Mouse (Mus musculus): ENCODE data around the gene Hs3st1. TPM values are rescaled to one million over a fixed set of nuclear protein-coding genes. Genes with fewer than 3 reads are reported as not detected.
A peak's percentile ranks its signal among the peaks of the same experiment; 100 is the strongest.

Hs3st1 gene
- polyA plus RNA-seq, 1 experiment from 2014 or later: 8.8 TPM

GRCm38 (mm10) chr5:39644827-39645380 is 110.4 kb downstream of the Hs3st1 start:
- Histone ChIP-seq H3K36me3 (ENCODE audit: control insufficient read depth, insufficient read depth, low read length) (no peaks in the 10 kb centered on the region), H3K27me3 (ENCODE audit: control insufficient read depth, insufficient read depth, low read length) (no peaks in the 10 kb centered on the region), H3K4me2 (replicated peaks; ENCODE audit: low read depth) (peak overlapping the region; percentile 90), H3K4me1 (replicated peaks; ENCODE audit: control insufficient read depth, insufficient read depth) (0 out of 2 replicates have a peak, but pooled peaks cover 3% of the 10 kb centered on the region), H3K27ac (replicated peaks) (peak overlapping the region; percentile 49; the same call in 1 of the 2 replicates), H3K9me3 (ENCODE audit: control insufficient read depth, low read length) (no peaks in the 10 kb centered on the region), H3K4me3 (ENCODE audit: low read depth, low read length) (peak overlapping the region; percentile 69), H3K9ac (ENCODE audit: low read length) (peak overlapping the region; percentile 51)
- peak; percentile 33 for DNase-seq (ENCODE audit: low spot score)
- WGBS: under 1% methylated on average over 28 of the region's 28 CpGs
- TF ChIP-seq CTCF (IDR thresholded peaks at IDR 0.05; ENCODE audit: low read depth) (no peak), EP300 (optimal IDR thresholded peaks at IDR 0.05) (no peak)
- ATAC-seq (ENCODE audit: low FRiP score, low TSS enrichment): peak; percentile 53

GRCm38 (mm10) chr5:39643924-39644826 is 111.1 kb downstream of the Hs3st1 start:
- Histone ChIP-seq H3K4me2 (replicated peaks; ENCODE audit: low read depth) (peak overlapping the region; percentile 90), H3K9ac (ENCODE audit: low read length) (peak overlapping the region; percentile 56), H3K27me3 (ENCODE audit: control insufficient read depth, insufficient read depth, low read length) (no peaks in the 10 kb centered on the region), H3K4me1 (replicated peaks; ENCODE audit: control insufficient read depth, insufficient read depth) (0 out of 2 replicates have a peak, but pooled peaks cover 3% of the 10 kb centered on the region), H3K9me3 (ENCODE audit: control insufficient read depth, low read length) (no peaks in the 10 kb centered on the region), H3K4me3 (ENCODE audit: low read depth, low read length) (peak overlapping the region; percentile 69), H3K36me3 (ENCODE audit: control insufficient read depth, insufficient read depth, low read length) (no peaks in the 10 kb centered on the region), H3K27ac (replicated peaks) (peak overlapping the region; percentile 56; the same call in 1 of the 2 replicates)
- WGBS: under 1% methylated on average over 56 of the region's 56 CpGs
- DNase-seq (ENCODE audit: low spot score): peak; percentile 94
- ATAC-seq (ENCODE audit: low FRiP score, low TSS enrichment): peak; percentile 97
- TF ChIP-seq CTCF (IDR thresholded peaks at IDR 0.05; ENCODE audit: low read depth): peak; percentile 86
- TF ChIP-seq EP300 (optimal IDR thresholded peaks at IDR 0.05): no peak

GRCm38 (mm10) chr5:39643260-39643923 is 111.9 kb downstream of the Hs3st1 start:
- H3K9ac ChIP-seq (ENCODE audit: low read length): peak overlapping the region; percentile 38
- ATAC-seq (ENCODE audit: low FRiP score, low TSS enrichment): no peak
- peak overlapping the region; percentile 69 for H3K4me3 ChIP-seq (ENCODE audit: low read depth, low read length)
- H3K4me1 ChIP-seq (replicated peaks; ENCODE audit: control insufficient read depth, insufficient read depth): 0 out of 2 replicates have a peak, but pooled peaks cover 3% of the 10 kb centered on the region
- no peaks in the 10 kb centered on the region for H3K36me3 ChIP-seq (ENCODE audit: control insufficient read depth, insufficient read depth, low read length)
- TF ChIP-seq EP300 (optimal IDR thresholded peaks at IDR 0.05): no peak
- no peak for TF ChIP-seq CTCF (IDR thresholded peaks at IDR 0.05; ENCODE audit: low read depth)
- peak; percentile 25 for DNase-seq (ENCODE audit: low spot score)
- H3K27ac ChIP-seq (replicated peaks): no peak overlapping the region
- H3K27me3 ChIP-seq (ENCODE audit: control insufficient read depth, insufficient read depth, low read length): no peaks in the 10 kb centered on the region
- peak overlapping the region; percentile 90 for H3K4me2 ChIP-seq (replicated peaks; ENCODE audit: low read depth)
- WGBS: 5% methylated on average over 22 of the region's 22 CpGs
- H3K9me3 ChIP-seq (ENCODE audit: control insufficient read depth, low read length): no peaks in the 10 kb centered on the region

GRCm38 (mm10) chr5:39642222-39642770 is 113.0 kb downstream of the Hs3st1 start:
- H3K4me3 ChIP-seq (ENCODE audit: low read depth, low read length): peak overlapping the region; percentile 69; the same call in 1 of the 2 replicates

GRCm38 (mm10) chr5:39639438-39640177 is 115.7 kb downstream of the Hs3st1 start:
- TF ChIP-seq CTCF (IDR thresholded peaks at IDR 0.05; ENCODE audit: low read depth) (peak; percentile 86), EP300 (optimal IDR thresholded peaks at IDR 0.05) (no peak)
- no peak overlapping the region for H3K27ac ChIP-seq (replicated peaks)
- 29% methylated on average over 10 of the region's 10 CpGs for WGBS
- no peak overlapping the region for H3K4me3 ChIP-seq (ENCODE audit: low read depth, low read length)
- H3K36me3 ChIP-seq (ENCODE audit: control insufficient read depth, insufficient read depth, low read length): no peaks in the 10 kb centered on the region
- H3K9ac ChIP-seq (ENCODE audit: low read length): no peak overlapping the region
- H3K27me3 ChIP-seq (ENCODE audit: control insufficient read depth, insufficient read depth, low read length): no peaks in the 10 kb centered on the region
- no peaks in the 10 kb centered on the region for H3K4me1 ChIP-seq (replicated peaks; ENCODE audit: control insufficient read depth, insufficient read depth)
- H3K4me2 ChIP-seq (replicated peaks; ENCODE audit: low read depth): no peak overlapping the region
- H3K9me3 ChIP-seq (ENCODE audit: control insufficient read depth, low read length): no peaks in the 10 kb centered on the region
- ATAC-seq (ENCODE audit: low FRiP score, low TSS enrichment) (no peak), DNase-seq (ENCODE audit: low spot score) (peak; percentile 74)

More at GRCm38 (mm10) chr5:39642222-39642770, 113.0 kb downstream of the Hs3st1 start:
- Histone ChIP-seq H3K9me3 (ENCODE audit: control insufficient read depth, low read length) (no peaks in the 10 kb centered on the region), H3K27ac (replicated peaks) (no peak overlapping the region), H3K27me3 (ENCODE audit: control insufficient read depth, insufficient read depth, low read length) (no peaks in the 10 kb centered on the region), H3K4me1 (replicated peaks; ENCODE audit: control insufficient read depth, insufficient read depth) (0 out of 2 replicates have a peak, but pooled peaks cover 3% of the 10 kb centered on the region), H3K9ac (ENCODE audit: low read length) (no peak overlapping the region), H3K36me3 (ENCODE audit: control insufficient read depth, insufficient read depth, low read length) (no peaks in the 10 kb centered on the region), H3K4me2 (replicated peaks; ENCODE audit: low read depth) (no peak overlapping the region; the same call in 1 of the 2 replicates)
- WGBS: 78% methylated on average over 6 of the region's 6 CpGs
- DNase-seq (ENCODE audit: low spot score): no peak
- ATAC-seq (ENCODE audit: low FRiP score, low TSS enrichment): no peak
- TF ChIP-seq CTCF (IDR thresholded peaks at IDR 0.05; ENCODE audit: low read depth) (no peak), EP300 (optimal IDR thresholded peaks at IDR 0.05) (no peak)

Data from stomach, postnatal 0 days (tissue).